Mouse (Mus musculus) thymus, postnatal 36 days (tissue): ENCODE results near the gene Ambra1.
A peak's percentile ranks its signal among the peaks of the same experiment; 100 is the strongest.

Experiments used
- DNase-seq, 2 experiments: peaks; one replicate each; pipeline ENCODE4 v3.0.0; 2022; ENCODE audit warnings: mixed read lengths in 2 of 2

The Ambra1 gene

DNA sequence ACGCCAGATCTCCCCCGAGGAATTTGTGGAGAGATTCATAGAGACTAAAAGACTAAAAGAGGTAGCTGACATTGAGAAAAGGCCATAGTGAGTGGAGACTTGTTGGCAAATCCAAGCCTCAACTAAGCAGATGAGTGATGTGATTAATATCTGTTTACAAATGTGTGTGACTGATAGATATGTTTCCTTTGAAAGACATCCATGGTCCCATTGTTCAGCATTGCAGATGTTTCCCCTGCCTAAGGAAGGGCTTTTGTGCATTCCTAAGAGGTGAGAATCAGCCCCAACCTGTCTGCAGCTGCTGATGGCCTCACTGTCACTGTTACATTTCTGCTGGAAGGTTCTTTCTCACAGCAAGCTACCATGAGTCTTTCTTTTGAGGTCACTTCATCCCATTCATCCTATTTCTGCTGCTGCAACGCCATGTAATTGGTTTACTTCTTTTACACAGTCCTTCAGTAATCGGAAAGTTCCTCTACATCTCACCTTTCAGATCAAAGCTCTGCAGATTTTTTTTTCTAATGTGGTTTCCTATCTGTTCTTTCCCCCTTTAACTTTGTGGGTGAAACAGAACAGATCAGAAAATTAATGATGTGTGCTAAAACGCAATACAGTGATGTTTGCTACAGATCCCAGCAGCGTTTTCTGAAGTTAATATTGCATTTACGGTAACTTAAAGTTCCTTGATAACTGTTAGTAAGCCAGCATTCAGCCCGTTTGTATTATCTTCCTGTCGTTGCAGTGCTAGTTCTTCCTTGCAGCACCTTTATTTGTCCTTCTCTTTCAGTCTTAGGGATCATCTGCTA is 146.3 kb downstream of the Ambra1 start:
- DNase-seq: no peak

DNA sequence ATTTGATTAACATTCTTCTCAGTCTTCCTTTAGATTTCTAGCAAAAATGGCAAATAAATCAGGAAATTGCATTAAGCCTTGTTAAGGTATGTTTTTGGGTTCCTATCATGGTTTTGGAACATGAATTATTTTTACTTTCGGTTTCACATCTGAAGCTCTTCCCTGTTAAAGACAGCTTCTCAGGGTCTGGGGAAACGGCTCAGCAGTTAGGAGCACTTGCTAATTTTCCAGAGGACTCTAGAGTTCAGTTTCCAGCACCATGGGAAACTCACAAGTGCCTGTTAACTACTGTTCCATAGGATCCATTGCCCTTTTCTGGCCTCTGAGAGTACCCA is 146.8 kb downstream of the Ambra1 start:
- DNase-seq: no peak

DNA sequence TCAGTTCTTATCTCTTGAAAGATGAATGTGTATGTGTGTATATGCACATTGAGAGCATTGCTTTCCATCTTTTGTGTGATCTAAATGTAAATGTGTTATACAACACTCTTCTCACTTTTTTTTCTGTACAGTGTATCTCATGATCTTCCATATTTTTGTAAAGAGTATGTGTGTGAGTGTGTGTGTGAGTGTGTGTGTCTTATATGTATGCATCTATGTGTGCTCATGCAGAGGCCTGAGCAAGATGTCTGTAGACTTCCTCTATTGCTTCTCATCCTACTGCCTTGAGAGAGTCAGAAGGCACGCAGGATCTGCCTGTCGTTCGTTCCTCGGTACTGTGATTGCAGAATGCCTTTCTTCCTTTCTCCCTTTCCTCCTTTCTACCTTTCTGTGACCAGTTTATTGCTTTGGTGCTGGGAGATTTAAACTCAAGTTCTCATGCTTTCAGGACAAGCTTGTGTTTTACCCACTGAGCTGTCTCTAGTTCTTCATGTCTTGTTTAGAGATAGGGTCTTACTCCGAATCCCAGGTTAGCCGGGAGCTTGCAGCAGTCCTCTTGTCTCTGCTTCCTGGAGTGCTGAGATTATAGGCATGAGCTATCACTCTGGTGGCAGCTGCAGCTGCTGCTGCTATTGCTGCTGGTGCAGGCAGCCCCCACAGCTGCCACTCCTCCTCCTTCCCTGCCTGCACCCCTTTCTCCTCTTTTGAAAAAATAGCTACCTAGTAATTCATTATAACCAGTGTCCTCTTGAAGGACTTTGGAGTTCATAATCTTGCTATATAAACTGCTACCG is 148.7 kb downstream of the Ambra1 start:
- DNase-seq: no peak

DNA sequence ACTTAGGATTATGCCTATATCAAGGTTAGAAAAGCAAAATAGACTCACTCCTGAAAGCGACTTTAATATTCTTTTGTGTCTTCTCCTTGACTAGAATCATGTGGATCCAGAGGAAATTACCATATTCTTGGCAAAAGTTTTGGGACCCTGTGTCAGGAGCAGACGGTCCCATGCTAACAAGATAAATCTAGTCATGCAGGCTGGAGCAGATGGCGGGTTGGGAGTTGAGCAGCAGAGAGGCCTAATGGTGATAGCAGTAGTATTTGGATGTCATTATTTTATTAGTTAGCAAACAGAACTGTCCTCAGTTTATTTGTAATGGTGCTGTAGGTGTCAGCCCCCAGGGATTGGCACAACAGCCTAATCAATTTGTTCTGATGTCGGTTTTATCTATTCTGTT is 154.0 kb downstream of the Ambra1 start:
- no peak for DNase-seq

DNA sequence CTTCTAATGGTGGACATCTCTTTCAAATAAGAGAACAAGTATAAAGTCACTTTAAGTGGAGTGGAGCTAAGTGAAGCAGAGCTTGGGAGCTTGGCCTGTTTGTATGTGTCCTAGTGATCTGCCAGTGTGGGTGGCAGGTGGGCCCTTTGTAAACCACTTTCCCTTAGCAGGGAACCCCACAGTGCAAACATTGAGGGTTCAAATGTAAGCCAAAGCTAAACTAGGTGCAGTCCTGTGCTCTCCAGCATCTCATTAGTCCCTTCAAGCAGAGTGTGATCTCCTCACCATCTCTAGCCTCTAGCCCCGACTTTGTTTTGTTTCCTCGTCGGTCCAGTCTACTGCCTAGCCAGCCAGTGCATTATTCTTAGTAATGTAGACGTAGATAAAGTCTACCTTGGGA is 154.7 kb downstream of the Ambra1 start:
- DNase-seq: no peak

DNA sequence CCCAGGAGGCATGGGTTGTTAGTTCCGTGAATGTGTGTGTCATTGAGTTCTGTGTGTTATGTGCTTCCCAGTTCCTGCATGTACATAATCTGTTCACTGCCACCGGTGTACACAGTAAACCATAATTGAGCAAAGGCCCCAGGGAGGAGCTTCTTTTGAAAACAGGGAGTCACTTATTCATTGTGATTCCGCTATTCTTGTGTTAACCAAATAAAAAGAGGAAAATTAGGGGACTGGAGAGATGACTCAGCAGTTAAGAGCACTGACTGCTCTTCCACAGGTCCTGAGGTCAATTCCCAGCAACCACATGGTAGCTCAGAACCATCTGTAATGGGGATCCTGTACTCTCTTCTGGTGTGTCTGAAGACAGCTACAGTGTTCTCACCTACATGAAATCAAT is 164.8 kb downstream of the Ambra1 start:
- no peak for DNase-seq

DNA sequence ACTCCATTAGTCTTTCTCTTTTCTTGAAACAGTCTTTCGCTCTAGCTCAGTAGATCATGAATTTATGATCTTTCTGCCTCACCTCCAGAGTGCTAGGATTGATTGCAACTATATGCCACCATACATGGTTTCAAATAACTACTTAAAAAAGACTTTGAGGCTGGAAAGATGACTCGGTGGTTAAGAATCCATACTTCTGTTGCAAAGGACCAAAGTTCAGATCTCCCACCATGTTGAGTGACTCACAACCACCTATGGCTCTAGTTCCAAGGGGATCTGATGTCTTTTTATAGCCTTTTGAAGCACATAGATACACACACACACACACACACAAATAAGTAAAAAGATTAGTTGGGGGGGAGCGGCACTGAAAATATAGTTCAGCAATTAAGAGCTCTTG is 165.5 kb downstream of the Ambra1 start:
- no peak for DNase-seq

DNA sequence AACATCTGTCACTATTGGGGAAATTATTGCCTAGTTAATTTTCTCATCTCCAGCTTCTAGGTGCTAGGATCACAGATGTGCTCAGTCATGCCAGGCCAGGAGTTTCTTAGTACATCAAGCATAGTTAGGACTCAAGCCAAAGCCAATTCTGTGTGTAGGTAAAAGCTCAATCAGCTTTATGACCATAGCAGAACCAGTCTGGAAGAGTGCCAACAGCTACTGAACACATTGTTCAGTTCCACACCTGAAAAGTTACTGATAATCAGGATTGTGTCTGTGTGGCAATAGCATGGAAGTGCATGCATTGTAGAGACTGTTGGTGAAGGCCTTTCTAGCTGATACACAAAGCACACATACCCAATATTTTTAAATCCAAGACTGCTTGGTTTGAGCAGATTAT is 168.0 kb downstream of the Ambra1 start:
- DNase-seq: no peak

DNA sequence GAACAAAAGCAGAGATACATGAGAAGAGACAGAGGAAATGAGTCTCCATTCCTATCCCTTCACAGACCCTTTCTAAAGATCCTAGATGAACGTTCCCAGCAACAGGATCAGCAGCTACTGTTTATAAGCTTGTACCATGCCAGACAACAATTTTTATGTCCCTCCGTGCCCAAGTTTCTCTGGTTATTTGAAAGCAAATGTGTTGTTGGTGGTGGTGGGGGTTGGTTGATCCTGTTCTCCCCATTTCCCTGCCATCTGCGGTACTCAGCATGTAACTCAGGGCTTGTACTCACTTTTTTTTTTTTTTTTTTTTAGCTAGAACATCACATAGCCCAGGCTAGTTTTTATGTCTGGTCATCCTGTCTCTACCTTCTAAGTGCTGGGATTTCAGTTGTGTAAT is 169.2 kb downstream of the Ambra1 start:
- no peak for DNase-seq

DNA sequence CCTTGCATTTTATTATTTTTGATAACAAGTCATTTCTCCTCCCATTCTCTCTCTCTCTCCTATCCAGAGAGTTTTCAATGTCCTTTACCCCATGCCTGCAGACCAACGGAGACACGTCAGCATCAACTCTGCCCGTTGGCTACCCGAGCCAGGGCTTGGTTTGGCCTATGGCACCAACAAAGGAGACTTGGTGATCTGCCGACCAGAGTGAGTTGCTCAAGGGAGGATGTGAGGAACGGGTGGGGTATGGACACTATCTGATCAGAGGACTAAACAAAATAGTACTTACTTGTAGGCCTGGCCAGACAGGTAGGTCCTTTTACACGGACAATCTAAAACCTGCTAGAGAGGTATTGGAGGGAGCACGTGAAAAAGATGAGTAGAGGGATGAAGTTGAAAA is 170.5 kb downstream of the Ambra1 start:
- DNase-seq: no peak

DNA sequence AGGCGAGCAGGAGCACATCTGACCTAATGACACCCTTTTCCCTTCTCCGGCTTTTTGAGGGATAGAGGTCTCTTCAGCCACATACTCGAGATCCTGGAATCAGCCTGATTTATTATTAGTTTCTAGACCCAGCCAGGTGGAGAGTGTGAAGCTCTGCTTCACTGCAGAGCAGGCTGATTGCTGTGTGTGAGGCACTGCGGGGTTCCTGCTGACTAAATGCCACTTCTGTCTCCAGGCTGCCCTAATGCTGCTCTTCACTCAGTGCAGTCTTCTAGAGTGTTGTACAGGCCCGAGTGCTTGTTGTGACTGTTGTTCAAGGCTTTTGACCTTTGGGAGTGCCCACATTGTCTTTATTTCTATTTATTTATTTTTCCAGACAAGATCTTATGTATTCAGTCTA is 172.4 kb downstream of the Ambra1 start:
- no peak for DNase-seq

DNA sequence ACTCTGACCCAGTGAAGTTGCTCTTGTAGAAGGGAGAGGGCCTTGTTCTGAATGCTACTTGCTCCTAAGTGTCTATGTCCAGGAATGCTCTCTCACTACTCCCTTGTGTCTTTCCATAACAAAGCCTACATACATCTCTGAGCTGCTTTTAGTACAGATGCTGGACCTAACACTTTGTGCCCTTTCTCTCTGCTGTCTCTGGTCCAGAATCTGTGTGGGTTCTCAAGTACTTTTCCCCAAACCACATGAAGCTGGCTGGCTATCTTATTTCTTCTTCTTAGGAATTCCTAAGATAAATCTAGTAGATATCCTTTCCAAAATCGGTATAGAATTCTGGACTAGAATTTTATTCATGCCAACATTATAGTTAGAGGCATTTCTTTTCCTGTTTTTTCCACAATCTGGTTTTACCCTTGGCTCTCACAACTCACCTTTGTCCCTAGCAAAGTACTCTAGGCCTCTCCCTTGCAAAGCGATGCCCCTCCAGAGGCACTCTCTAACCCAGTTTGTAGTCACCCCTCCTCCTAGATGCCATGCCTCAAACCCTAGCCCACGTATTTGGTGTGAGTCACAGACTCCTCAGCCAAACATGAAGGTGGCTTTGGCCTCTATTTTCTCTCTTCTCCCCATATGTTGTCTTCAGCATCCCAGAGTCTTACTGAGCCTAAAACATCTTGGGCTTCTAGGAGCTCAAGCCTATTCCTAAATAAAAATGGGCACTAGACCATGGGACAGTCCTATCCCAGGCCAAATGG is 173.4 kb downstream of the Ambra1 start:
- DNase-seq: no peak

DNA sequence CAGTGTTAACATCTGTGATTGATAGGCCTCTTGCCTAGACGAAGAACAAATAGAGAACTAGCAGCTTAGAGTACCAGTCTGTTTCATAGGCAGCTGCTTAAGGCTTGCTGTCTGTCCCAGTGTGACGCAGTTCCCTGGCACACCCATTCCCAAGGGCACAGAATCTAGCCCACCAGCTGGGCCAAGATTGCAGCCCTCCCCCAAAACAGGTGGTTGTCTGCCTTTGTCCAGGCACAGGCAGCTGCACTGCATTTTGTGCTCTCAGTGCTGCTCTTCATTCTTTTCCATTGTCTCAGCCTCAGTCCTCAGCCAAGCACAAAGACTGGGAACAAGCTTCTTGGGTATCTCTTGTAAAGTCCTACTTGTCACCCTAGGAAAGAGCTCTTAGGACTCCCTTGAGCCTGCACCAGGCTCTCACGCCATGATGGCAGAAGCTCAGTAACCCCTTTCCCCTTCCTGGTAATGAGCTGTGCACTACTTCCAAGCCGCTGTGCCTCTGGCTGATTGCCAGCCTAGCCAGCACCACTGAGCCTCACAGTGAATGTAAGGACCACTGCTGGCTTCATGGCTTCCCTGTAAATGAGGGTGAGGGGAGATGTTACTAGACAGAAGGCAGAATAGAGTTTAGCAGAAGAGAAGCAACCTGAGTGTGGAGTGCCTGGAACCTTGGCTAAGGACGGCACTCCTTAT is 174.8 kb downstream of the Ambra1 start:
- DNase-seq: no peak

DNA sequence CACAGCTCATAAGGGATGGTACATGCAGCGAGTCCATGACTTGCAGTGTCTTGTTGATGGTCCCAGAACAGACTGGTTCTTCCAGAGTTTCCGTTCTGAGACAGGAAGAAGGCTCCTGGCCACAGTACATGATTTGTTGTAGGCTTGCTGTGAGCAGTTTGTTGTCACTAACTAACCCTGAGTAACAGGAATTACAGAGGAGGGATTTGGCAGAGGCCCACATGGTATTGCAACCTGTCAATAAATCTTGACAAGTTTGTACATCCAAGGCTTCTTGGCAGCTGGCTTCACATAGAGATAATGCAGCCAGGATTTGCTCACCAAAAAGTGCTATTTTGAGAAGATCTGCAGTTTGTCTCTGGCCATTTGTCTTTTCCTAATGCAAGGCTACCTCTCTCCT is 176.2 kb downstream of the Ambra1 start:
- no peak for DNase-seq

DNA sequence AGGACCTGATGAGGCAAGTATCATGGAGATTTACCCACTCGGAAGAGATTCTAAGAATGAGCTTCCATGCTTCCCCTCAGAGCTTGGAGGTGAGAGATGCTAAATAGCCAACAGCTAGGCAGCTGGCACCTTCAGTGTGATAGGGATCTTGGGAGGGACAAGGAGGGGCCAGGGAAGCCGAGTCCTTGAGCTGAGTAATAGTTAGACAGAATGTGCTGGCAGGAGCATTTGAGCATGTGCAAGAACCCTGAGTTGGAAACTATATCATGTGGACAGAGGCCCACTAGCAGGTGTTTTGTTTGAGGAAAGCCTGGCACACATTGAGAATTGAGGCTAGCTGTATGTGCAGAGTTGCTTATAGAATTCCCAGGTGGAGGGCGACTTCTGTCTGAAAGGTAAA is 182.7 kb downstream of the Ambra1 start:
- no peak for DNase-seq

DNA sequence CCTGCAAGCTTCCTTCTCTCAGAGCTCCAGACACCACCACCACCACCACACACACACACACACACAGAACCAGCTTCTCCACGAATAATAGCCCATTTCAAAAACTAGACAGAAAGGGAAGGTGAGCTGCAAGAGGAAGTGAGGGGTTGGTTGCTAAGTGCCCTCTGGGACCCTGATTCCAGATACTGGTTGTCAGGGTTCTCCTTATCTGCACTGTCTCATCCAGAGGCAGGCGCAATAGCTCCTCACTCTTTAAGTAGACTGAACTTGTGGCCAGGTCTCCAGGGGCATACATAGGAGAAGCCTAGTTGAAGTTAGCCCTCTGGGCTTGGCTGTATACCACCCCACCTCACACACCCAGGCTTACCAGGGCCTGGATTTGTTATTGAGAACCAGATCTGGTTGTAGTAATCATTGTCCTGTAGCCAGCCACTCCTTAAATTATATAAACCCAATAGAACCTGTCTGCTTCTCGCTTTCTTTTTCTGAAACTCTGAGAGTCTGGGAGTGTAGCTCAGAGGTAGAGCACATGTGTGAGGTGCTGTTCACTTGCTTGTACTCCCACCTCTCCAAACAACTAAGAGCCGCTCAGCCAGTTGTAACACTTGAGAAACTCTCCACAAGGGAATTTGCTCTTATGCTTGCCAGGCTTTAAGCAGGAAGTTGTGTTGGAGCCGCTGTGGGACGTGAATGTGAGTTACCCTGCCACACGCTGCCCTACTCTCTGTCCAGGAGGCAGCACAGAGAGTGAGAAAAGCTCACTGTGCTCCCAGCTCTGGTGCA is 183.6 kb downstream of the Ambra1 start:
- no peak for DNase-seq

DNA sequence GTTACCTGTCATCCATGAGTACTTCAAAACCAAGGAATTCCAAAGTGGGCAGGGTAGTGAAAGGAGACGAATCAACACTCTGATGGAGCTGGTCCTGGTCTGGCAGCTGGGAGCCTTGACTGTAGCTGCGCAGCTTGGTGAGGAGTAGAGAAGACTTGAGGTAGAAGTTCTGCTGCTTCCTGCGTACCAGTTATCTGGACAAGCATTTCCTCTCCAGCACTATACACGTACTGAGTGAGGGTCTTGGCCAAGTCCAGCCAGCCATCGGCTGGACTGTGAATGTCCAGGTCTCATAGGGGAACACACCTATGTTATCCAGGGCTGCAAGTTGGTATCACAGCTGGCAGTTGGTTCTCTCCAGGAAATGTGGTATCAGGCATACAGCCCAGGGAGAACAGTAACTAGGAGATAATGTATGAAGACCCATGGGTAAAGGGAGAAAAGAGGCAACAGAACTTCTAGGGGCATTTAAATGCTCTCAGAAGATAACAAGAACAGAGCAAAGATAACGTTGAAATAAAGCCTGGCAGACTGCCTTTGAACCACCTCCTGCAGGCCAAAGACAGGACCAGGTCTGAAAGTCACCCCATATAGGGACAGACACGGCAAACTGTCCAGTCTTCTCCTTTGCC is 186.5 kb downstream of the Ambra1 start:
- no peak for DNase-seq

DNA sequence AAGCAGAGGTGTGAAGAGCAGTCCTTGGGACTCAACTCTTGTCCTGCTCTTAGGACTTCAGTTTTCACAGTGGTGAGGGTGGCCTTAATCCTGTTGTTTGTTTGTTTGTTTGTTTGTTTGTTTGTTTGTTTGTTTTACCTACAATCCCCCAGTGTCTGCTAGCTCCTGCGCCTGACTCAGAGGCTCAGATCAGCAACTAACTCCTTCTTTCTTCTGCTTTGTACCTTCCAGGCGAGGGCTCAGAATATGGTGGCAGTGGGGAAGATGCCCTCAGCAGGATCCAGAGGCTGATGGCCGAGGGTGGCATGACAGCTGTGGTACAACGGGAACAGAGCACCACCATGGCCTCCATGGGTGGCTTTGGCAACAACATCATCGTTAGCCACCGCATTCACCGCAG is 187.2 kb downstream of the Ambra1 start:
- no peak for DNase-seq

DNA sequence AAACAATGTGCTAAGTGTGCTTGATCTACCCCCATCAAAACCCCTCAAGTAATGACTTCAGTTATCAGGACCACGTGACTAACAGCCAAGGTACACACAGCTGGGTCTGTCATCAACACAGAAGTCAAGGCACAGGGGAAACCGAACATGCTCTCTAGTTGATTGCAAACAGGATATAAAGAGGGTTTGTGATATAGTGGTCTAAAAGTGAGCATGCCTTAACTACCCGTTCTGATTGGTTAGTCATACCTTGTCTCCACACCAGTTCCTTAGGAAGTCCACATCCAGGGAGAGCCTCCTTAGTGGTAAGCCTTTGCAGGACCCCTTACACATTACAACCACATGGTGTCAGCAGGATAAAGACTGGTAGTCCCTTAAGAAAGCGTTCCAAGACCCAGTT is 190.2 kb downstream of the Ambra1 start:
- DNase-seq: no peak

DNA sequence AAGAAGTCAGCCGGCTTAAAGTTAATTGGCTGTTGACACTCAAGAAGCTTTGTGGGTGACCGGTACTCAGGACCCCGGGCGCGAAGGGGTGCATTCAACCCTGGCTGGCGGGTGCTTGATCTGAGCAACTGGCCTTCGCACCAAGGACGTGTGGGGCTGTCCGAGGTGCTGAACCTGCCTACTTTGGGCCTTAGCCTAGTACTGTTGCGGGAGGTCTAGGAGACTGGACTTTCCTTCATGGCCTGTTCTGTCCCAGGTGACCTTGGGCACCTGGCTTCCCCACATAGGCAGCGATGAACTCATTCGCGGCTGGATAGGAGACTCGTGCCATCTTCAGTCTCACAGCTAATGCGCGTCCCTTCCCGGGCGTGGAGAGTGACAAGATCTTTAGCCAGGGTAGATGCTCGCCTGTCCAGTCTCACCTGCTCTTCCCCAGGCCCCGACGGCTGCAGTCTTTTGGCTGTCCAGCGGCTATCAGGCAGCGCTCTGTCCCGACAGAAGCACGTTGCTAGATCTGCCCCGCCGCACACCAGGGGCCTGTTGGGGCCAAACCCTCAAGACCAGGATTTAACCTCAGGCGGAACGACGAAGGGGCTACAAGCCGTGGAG is 191.4 kb downstream of the Ambra1 start:
- DNase-seq: peak; percentile 56

DNA sequence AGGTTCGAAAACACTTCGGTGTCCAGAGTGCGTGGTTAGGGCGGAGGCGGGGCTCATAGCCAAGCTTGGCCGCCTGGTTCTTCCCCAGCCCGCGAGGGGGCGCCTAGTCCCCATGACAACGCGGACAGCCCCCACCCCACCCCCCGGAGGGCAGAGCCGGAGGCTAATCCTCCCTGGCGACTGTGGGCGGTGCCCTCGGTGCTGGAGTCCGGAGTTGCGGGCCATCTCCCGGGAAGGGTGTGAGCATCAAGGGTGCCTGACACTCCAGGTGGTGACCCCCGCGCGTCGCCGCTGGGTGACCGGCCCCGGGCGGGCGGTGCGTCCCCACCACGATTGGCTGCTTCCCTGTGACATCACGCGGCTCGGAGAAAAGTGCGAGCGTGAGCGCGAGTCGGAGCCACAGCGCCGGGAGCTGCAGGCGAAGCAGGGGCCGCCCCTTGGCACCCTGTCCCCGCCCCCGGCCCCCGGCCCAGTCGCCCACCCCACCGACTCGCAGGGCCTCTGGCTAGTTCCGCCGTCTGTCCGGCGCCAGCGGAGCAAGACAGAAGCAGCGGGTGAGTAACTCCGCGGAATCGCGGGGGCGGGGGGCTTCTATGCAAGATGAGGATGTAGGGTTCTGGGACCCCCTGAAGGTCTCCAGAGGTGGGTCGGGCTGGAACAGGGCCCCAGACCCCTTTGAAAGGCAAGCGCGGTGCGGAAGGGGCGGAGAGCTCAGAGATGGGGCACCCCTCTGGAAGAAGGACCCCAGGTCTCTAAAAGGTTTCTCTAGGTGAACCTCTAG is 192.0 kb downstream of the Ambra1 start:
- peak; percentile 72 to 76 for DNase-seq
